Mouse (Mus musculus) ES-E14 (cell line): ENCODE measurements around the gene Vmn1r184.
"Not testable (repeated sequence)": the region's sequence is repeated elsewhere in the genome, so short reads cannot be mapped to it uniquely, and the experiment has no call there.

Source experiments
- CHD2 ChIP-seq: IDR thresholded peaks from 2 replicates; pipeline ENCODE4 v1.6.1; 2014; ENCODE audit warnings: mild to moderate bottlenecking, low read depth, low read length, inconsistent platforms
- HCFC1 ChIP-seq: IDR thresholded peaks from 2 replicates; pipeline ENCODE4 v1.6.1; 2012; ENCODE audit warnings: low read length, inconsistent platforms, borderline replicate concordance; ENCODE audit not compliant: insufficient read depth
- MAFK ChIP-seq: IDR thresholded peaks from 2 replicates; pipeline ENCODE4 v1.6.1; 2014; ENCODE audit warnings: mild to moderate bottlenecking, low read depth, low read length, inconsistent platforms; ENCODE audit not compliant: insufficient read depth
- ZC3H11A ChIP-seq: IDR thresholded peaks from 2 replicates; pipeline ENCODE4 v1.6.1; 2012; ENCODE audit warnings: low read depth, mild to moderate bottlenecking, inconsistent platforms, low read length, borderline replicate concordance
- ZNF384 ChIP-seq: IDR thresholded peaks from 2 replicates; pipeline ENCODE4 v1.6.1; 2012; ENCODE audit warnings: low read depth, low read length, inconsistent platforms

DNA sequence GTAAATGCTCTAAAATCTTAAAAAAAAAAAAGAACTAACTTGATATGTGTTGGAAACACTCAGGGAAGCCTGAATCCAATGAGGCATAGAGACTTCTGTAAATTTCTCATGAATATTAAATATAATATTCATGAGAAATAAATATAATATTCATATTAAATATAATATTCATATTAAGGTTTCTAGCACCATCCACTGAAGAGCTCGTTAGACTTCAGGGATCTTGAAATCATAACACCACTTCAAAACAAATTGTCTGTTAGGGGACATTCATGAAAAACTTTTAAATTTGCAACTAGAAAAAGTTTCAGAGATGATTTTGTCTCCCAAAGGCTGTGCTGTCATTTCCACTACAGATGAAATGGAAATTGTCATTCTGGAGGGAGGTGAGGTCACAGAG is at the start of gene Vmn1r184:
- TF ChIP-seq HCFC1, ZNF384, CHD2, ZC3H11A, MAFK: not testable (repeated sequence)
